Mouse (Mus musculus): ENCODE measurements around the gene Rnase11.

GRCm38 (mm10) chr14:51007152-51007801 is 42.7 kb downstream of the Rnase11 start, which contains the start of gene Rnase10:
- TF ChIP-seq POLR2A (IDR thresholded peaks at IDR 0.05; ENCODE audit: insufficient read length, low read depth) (no peak), USF1 (IDR thresholded peaks at IDR 0.05; ENCODE audit: low read depth) (no peak), TCF12 (IDR thresholded peaks at IDR 0.05; ENCODE audit: insufficient read depth, poor library complexity, severe bottlenecking) (no peak), MYOG (IDR thresholded peaks at IDR 0.05; ENCODE audit: control insufficient read depth in 1 of 3, insufficient read depth in 1 of 3, insufficient read length in 2 of 3, low read depth in 2 of 3) (no peak), SRF (IDR thresholded peaks at IDR 0.05; ENCODE audit: control insufficient read depth, insufficient read length, low read depth) (no peak), MYOD1 (IDR thresholded peaks at IDR 0.05; ENCODE audit: control insufficient read depth in 1 of 3, insufficient read length in 2 of 3, low read depth in 2 of 3) (no peak)

Measured in myocyte (in vitro differentiated cells).